Mouse (Mus musculus): ENCODE data around the gene Ckm.

Gene Ckm

GRCm38 (mm10) chr7:19410766-19411344, 6.3 kb downstream of the Ckm start:
- no peak for TF ChIP-seq GATA4 (IDR thresholded peaks at IDR 0.05; ENCODE audit: insufficient replicate concordance, low read length)

GRCm38 (mm10) chr7:19411783-19412182, 7.2 kb downstream of the Ckm start:
- no peak for TF ChIP-seq GATA4 (IDR thresholded peaks at IDR 0.05; ENCODE audit: insufficient replicate concordance, low read length)

GRCm38 (mm10) chr7:19413525-19413924, 8.9 kb downstream of the Ckm start:
- no peak for TF ChIP-seq GATA4 (IDR thresholded peaks at IDR 0.05; ENCODE audit: insufficient replicate concordance, low read length)

- no peak for TF ChIP-seq GATA4 (IDR thresholded peaks at IDR 0.05; ENCODE audit: insufficient replicate concordance, low read length)
These were observed 12.0 kb downstream of the Ckm start for GRCm38 (mm10) chr7:19416590-19416989.

- TF ChIP-seq GATA4 (IDR thresholded peaks at IDR 0.05; ENCODE audit: insufficient replicate concordance, low read length) = no peak
These were observed 15.5 kb downstream of the Ckm start for GRCm38 (mm10) chr7:19420121-19420520.

GRCm38 (mm10) chr7:19420821-19421636, 16.5 kb downstream of the Ckm start:
- no peak for TF ChIP-seq GATA4 (IDR thresholded peaks at IDR 0.05; ENCODE audit: insufficient replicate concordance, low read length)

- TF ChIP-seq GATA4 (IDR thresholded peaks at IDR 0.05; ENCODE audit: insufficient replicate concordance, low read length) = no peak
These were observed 18.5 kb downstream of the Ckm start for GRCm38 (mm10) chr7:19423083-19423482.

GRCm38 (mm10) chr7:19424051-19424450, 19.5 kb downstream of the Ckm start:
- no peak for TF ChIP-seq GATA4 (IDR thresholded peaks at IDR 0.05; ENCODE audit: insufficient replicate concordance, low read length)

GRCm38 (mm10) chr7:19426349-19426748, 21.8 kb downstream of the Ckm start:
- TF ChIP-seq GATA4 (IDR thresholded peaks at IDR 0.05; ENCODE audit: insufficient replicate concordance, low read length) = no peak

GRCm38 (mm10) chr7:19426888-19427287, 22.3 kb downstream of the Ckm start:
- TF ChIP-seq GATA4 (IDR thresholded peaks at IDR 0.05; ENCODE audit: insufficient replicate concordance, low read length) = no peak

GRCm38 (mm10) chr7:19427999-19428650, 23.5 kb downstream of the Ckm start:
- no peak for TF ChIP-seq GATA4 (IDR thresholded peaks at IDR 0.05; ENCODE audit: insufficient replicate concordance, low read length)

GRCm38 (mm10) chr7:19429726-19430125, 25.1 kb downstream of the Ckm start:
- TF ChIP-seq GATA4 (IDR thresholded peaks at IDR 0.05; ENCODE audit: insufficient replicate concordance, low read length) = no peak

GRCm38 (mm10) chr7:19430402-19430801, 25.8 kb downstream of the Ckm start:
- TF ChIP-seq GATA4 (IDR thresholded peaks at IDR 0.05; ENCODE audit: insufficient replicate concordance, low read length) = no peak

- TF ChIP-seq GATA4 (IDR thresholded peaks at IDR 0.05; ENCODE audit: insufficient replicate concordance, low read length) = no peak
These were observed 27.9 kb downstream of the Ckm start for GRCm38 (mm10) chr7:19432475-19432874.

GRCm38 (mm10) chr7:19436276-19436675, 31.7 kb downstream of the Ckm start:
- TF ChIP-seq GATA4 (IDR thresholded peaks at IDR 0.05; ENCODE audit: insufficient replicate concordance, low read length) = no peak

- no peak for TF ChIP-seq GATA4 (IDR thresholded peaks at IDR 0.05; ENCODE audit: insufficient replicate concordance, low read length)
These were observed 32.5 kb downstream of the Ckm start for GRCm38 (mm10) chr7:19437048-19437447.
